Mouse (Mus musculus): ENCODE data around the gene Ndc80. TPM values are rescaled to one million over a fixed set of nuclear protein-coding genes. Genes with fewer than 3 reads are reported as not detected.
"Not testable (repeated sequence)": the region's sequence is repeated elsewhere in the genome, so short reads cannot be mapped to it uniquely, and the experiment has no call there.

The Ndc80 gene
- polyA plus RNA-seq, 1 experiment from 2014 or later, result 66.9 TPM

- peaks cover 9% of the 10 kb centered on the region for H3K36me3 ChIP-seq (replicated peaks)
- WGBS, result 1% methylated on average over 106 of the region's 109 CpGs
Measured at GRCm38 (mm10) chr17:71474762-71475704, 51.6 kb downstream of the Ndc80 start, which contains the start of gene Smchd1. Smchd1 (minus strand) TSS chr17:71475343.

GRCm38 (mm10) chr17:71474128-71474527 is 52.5 kb downstream of the Ndc80 start:
- peak overlapping the region; percentile 82 for H3K4me3 ChIP-seq
- peak overlapping the region; percentile 99 for H3K27ac ChIP-seq
- no peak for DNase-seq (ENCODE audit: extremely low spot score, low spot score)
- no peaks in the 10 kb centered on the region for H3K9me3 ChIP-seq
- no peaks in the 10 kb centered on the region for H3K27me3 ChIP-seq (ENCODE audit: poor library complexity, severe bottlenecking)
- peaks cover 23% of the 10 kb centered on the region for H3K4me1 ChIP-seq
- WGBS, result 17% methylated on average over 8 of the region's 8 CpGs
- H3K36me3 ChIP-seq (replicated peaks), result peaks cover 16% of the 10 kb centered on the region

More at GRCm38 (mm10) chr17:71474762-71475704, 51.6 kb downstream of the Ndc80 start, which contains the start of gene Smchd1:
- H3K4me3 ChIP-seq, result peak within 1 kb of the TSS; percentile 82
- DNase-seq (ENCODE audit: extremely low spot score, low spot score), result peak; percentile 95
- H3K4me1 ChIP-seq, result peaks cover 25% of the 10 kb centered on the region
- H3K27ac ChIP-seq, result peak within 1 kb of the TSS; percentile 99
- H3K27me3 ChIP-seq (ENCODE audit: poor library complexity, severe bottlenecking), result no peaks in the 10 kb centered on the region
- no peaks in the 10 kb centered on the region for H3K9me3 ChIP-seq

GRCm38 (mm10) chr17:71471261-71471660 is 55.4 kb downstream of the Ndc80 start:
- H3K4me1 ChIP-seq, result peaks cover 20% of the 10 kb centered on the region
- no peaks in the 10 kb centered on the region for H3K27me3 ChIP-seq (ENCODE audit: poor library complexity, severe bottlenecking)
- H3K36me3 ChIP-seq (replicated peaks), result peaks cover 16% of the 10 kb centered on the region
- no peak overlapping the region for H3K4me3 ChIP-seq
- 92% methylated on average over 2 of the region's 2 CpGs for WGBS
- H3K9me3 ChIP-seq, result no peaks in the 10 kb centered on the region
- H3K27ac ChIP-seq, result no peak overlapping the region
- no peak for DNase-seq (ENCODE audit: extremely low spot score, low spot score)

- H3K9me3 ChIP-seq, result no peaks in the 10 kb centered on the region
- H3K27me3 ChIP-seq (ENCODE audit: poor library complexity, severe bottlenecking), result no peaks in the 10 kb centered on the region
- no peak for DNase-seq (ENCODE audit: extremely low spot score, low spot score)
- H3K36me3 ChIP-seq (replicated peaks), result peaks cover 90% of the 10 kb centered on the region
- WGBS, result 95% methylated on average over 3 of the region's 3 CpGs
- no peak overlapping the region for H3K4me3 ChIP-seq
- H3K27ac ChIP-seq, result no peak overlapping the region
- no peaks in the 10 kb centered on the region for H3K4me1 ChIP-seq
Measured at GRCm38 (mm10) chr17:71460312-71460711, 66.3 kb downstream of the Ndc80 start.

GRCm38 (mm10) chr17:71459818-71460217 is 66.8 kb downstream of the Ndc80 start, which contains the start of gene Gm4707:
Gm4707 (minus strand) TSS chr17:71459918.
- no peaks in the 10 kb centered on the region for H3K4me1 ChIP-seq
- no peaks in the 10 kb centered on the region for H3K27me3 ChIP-seq (ENCODE audit: poor library complexity, severe bottlenecking)
- H3K9me3 ChIP-seq, result no peaks in the 10 kb centered on the region
- DNase-seq (ENCODE audit: extremely low spot score, low spot score), result no peak
- no peak within 1 kb of the TSS for H3K27ac ChIP-seq
- no peak within 1 kb of the TSS for H3K4me3 ChIP-seq
- 100% methylated on average over 2 of the region's 2 CpGs for WGBS
- peaks cover 94% of the 10 kb centered on the region for H3K36me3 ChIP-seq (replicated peaks)

GRCm38 (mm10) chr17:71457361-71457760 is 69.3 kb downstream of the Ndc80 start:
- DNase-seq (ENCODE audit: extremely low spot score, low spot score); H3K27ac ChIP-seq; H3K27me3 ChIP-seq (ENCODE audit: poor library complexity, severe bottlenecking); H3K4me3 ChIP-seq; H3K9me3 ChIP-seq; H3K4me1 ChIP-seq: not testable (repeated sequence)
- H3K36me3 ChIP-seq (replicated peaks), result peaks cover 90% of the 10 kb centered on the region
- WGBS, result 92% methylated on average over 6 of the region's 6 CpGs

Other genes starting within 250 kb of the Ndc80 start
- 19.7 and 22.6 TPM in 2 replicates for gene Emilin2, start 214.9 kb downstream of the Ndc80 start, polyA plus RNA-seq (2016; fragmentation: Nextera tagmentation; extraction: Ambion mirVana)
- 5.8 and 6.9 TPM in 2 replicates for gene Gm4707, start 66.9 kb downstream of the Ndc80 start, polyA plus RNA-seq (2016; fragmentation: Nextera tagmentation; extraction: Ambion mirVana)
- gene Smchd1, start 51.5 kb downstream of the Ndc80 start, polyA plus RNA-seq (2016; fragmentation: Nextera tagmentation; extraction: Ambion mirVana), result 80.0 and 83.1 TPM in 2 replicates
- gene Spdya, start 25.2 kb upstream of the Ndc80 start, polyA plus RNA-seq (2016; fragmentation: Nextera tagmentation; extraction: Ambion mirVana), result 1.0 and 1.3 TPM in 2 replicates
- 121 and 126 TPM in 2 replicates for gene Wdr43, start 89.0 kb upstream of the Ndc80 start, polyA plus RNA-seq (2016; fragmentation: Nextera tagmentation; extraction: Ambion mirVana)
- not detected in 2 replicates for gene Togaram2, start 146.4 kb upstream of the Ndc80 start, polyA plus RNA-seq (2016; fragmentation: Nextera tagmentation; extraction: Ambion mirVana)
- gene Pcare, start 226.0 kb upstream of the Ndc80 start, polyA plus RNA-seq (2016; fragmentation: Nextera tagmentation; extraction: Ambion mirVana), result not detected in 2 replicates
- gene Clip4, start 241.6 kb upstream of the Ndc80 start, polyA plus RNA-seq (2016; fragmentation: Nextera tagmentation; extraction: Ambion mirVana), result 4.4 and 5.1 TPM in 2 replicates

Data from forebrain, embryonic 10.5 days (tissue).